Mouse (Mus musculus): Measurements from ENCODE around the gene Nrf1. TPM values are rescaled to one million over a fixed set of nuclear protein-coding genes. Genes with fewer than 3 reads are reported as not detected.

The Nrf1 gene
- polyA plus RNA-seq, 1 experiment from 2014 or later = 25.2 TPM

GRCm38 (mm10) chr6:30028358-30028757 is 19.4 kb upstream of the Nrf1 start:
- POLR2A ChIA-PET = no interaction called here
- DNase-seq (ENCODE audit: low read depth, low spot score) (no peak), ATAC-seq (no peak)
- CTCF ChIA-PET = interaction anchor here (0.8 to 1.4 kb wide), 2 partner anchors 9 to 31 kb away, joined by 3 read pairs; no protein-coding TSS in a partner anchor
- in situ Hi-C loops (cut with MboI; ENCODE audit: low pct_unique_long_range_greater_than_20kb) = no loop called here
- H3K27me3 ChIP-seq = no peaks in the 10 kb centered on the region
- TF ChIP-seq CTCF (IDR thresholded peaks at IDR 0.05) = no peak

GRCm38 (mm10) chr6:30035112-30035511 is 12.7 kb upstream of the Nrf1 start:
- in situ Hi-C loops (cut with MboI; ENCODE audit: low pct_unique_long_range_greater_than_20kb) = no loop called here
- DNase-seq (ENCODE audit: low read depth, low spot score) (no peak), ATAC-seq (no peak)
- ChIA-PET POLR2A (no interaction called here), CTCF (no interaction called here)
- no peak for TF ChIP-seq CTCF (IDR thresholded peaks at IDR 0.05)
- no peaks in the 10 kb centered on the region for H3K27me3 ChIP-seq

GRCm38 (mm10) chr6:30041498-30041897 is 6.3 kb upstream of the Nrf1 start:
- H3K27me3 ChIP-seq = no peaks in the 10 kb centered on the region
- in situ Hi-C loops (cut with MboI; ENCODE audit: low pct_unique_long_range_greater_than_20kb) = no loop called here
- TF ChIP-seq CTCF (IDR thresholded peaks at IDR 0.05) = no peak
- ChIA-PET POLR2A (interaction anchor here (0.5 kb wide), 1 partner anchor 10 kb away, joined by 3 read pairs; no protein-coding TSS in a partner anchor), CTCF (no interaction called here)
- DNase-seq (ENCODE audit: low read depth, low spot score) (no peak), ATAC-seq (no peak)

- in situ Hi-C loops (cut with MboI; ENCODE audit: low pct_unique_long_range_greater_than_20kb) = no loop called here
- CTCF ChIA-PET = no interaction called here
- POLR2A ChIA-PET = no interaction called here
- ATAC-seq (no peak), DNase-seq (ENCODE audit: low read depth, low spot score) (no peak)
- TF ChIP-seq CTCF (IDR thresholded peaks at IDR 0.05) = no peak
- no peaks in the 10 kb centered on the region for H3K27me3 ChIP-seq
These were observed 5.3 kb upstream of the Nrf1 start for GRCm38 (mm10) chr6:30042483-30042882.

- DNase-seq (ENCODE audit: low read depth, low spot score) (no peak), ATAC-seq (peak; percentile 40)
- TF ChIP-seq CTCF (IDR thresholded peaks at IDR 0.05) = no peak
- ChIA-PET CTCF (no interaction called here), POLR2A (interaction anchor here (0.5 to 1.1 kb wide), 3 partner anchors 14 to 250 kb away, joined by 3 to 5 read pairs (median 4); no protein-coding TSS in a partner anchor)
- in situ Hi-C loops (cut with MboI; ENCODE audit: low pct_unique_long_range_greater_than_20kb) = no loop called here
- no peaks in the 10 kb centered on the region for H3K27me3 ChIP-seq
These were observed 344 bp downstream of the Nrf1 start for GRCm38 (mm10) chr6:30048163-30048500.

GRCm38 (mm10) chr6:30048501-30049353 is 939 bp downstream of the Nrf1 start:
- no peaks in the 10 kb centered on the region for H3K27me3 ChIP-seq
- peak; percentile 55 for TF ChIP-seq CTCF (IDR thresholded peaks at IDR 0.05)
- ATAC-seq (peak; percentile 40), DNase-seq (ENCODE audit: low read depth, low spot score) (no peak)
- in situ Hi-C loops (cut with MboI; ENCODE audit: low pct_unique_long_range_greater_than_20kb) = no loop called here
- ChIA-PET POLR2A (interaction anchor here (1.1 kb wide), 1 partner anchor 14 kb away, joined by 5 read pairs; no protein-coding TSS in a partner anchor), CTCF (interaction anchor here (1.0 kb wide), 1 partner anchor 12 kb away, joined by 3 read pairs; no protein-coding TSS in a partner anchor)

GRCm38 (mm10) chr6:30053116-30053515 is 5.3 kb downstream of the Nrf1 start:
- H3K27me3 ChIP-seq = no peaks in the 10 kb centered on the region
- DNase-seq (ENCODE audit: low read depth, low spot score) (no peak), ATAC-seq (no peak)
- no peak for TF ChIP-seq CTCF (IDR thresholded peaks at IDR 0.05)
- in situ Hi-C loops (cut with MboI; ENCODE audit: low pct_unique_long_range_greater_than_20kb) = no loop called here
- POLR2A ChIA-PET = interaction anchor here (0.6 kb wide), 1 partner anchor 33 kb away, joined by 4 read pairs; no protein-coding TSS in a partner anchor
- CTCF ChIA-PET = interaction anchor here (1.4 kb wide), 1 partner anchor 19 kb away, joined by 3 read pairs; no protein-coding TSS in a partner anchor

- DNase-seq (ENCODE audit: low read depth, low spot score) = no peak
- ATAC-seq = no peak
- POLR2A ChIA-PET = interaction anchor here (1.1 kb wide), 1 partner anchor 15 kb away, joined by 5 read pairs; the partner anchor contains the start of gene Nrf1
- CTCF ChIA-PET = interaction anchor here (1.2 kb wide), 1 partner anchor 10 kb away, joined by 3 read pairs; no protein-coding TSS in a partner anchor
- no peaks in the 10 kb centered on the region for H3K27me3 ChIP-seq
- no peak for TF ChIP-seq CTCF (IDR thresholded peaks at IDR 0.05)
- in situ Hi-C loops (cut with MboI; ENCODE audit: low pct_unique_long_range_greater_than_20kb) = no loop called here
These were observed 14.8 kb downstream of the Nrf1 start for GRCm38 (mm10) chr6:30062544-30062943.

GRCm38 (mm10) chr6:30065369-30065768 is 17.6 kb downstream of the Nrf1 start:
- ATAC-seq (no peak), DNase-seq (ENCODE audit: low read depth, low spot score) (no peak)
- H3K27me3 ChIP-seq = no peaks in the 10 kb centered on the region
- TF ChIP-seq CTCF (IDR thresholded peaks at IDR 0.05) = no peak
- in situ Hi-C loops (cut with MboI; ENCODE audit: low pct_unique_long_range_greater_than_20kb) = no loop called here
- ChIA-PET CTCF (no interaction called here), POLR2A (no interaction called here)

- no peaks in the 10 kb centered on the region for H3K27me3 ChIP-seq
- TF ChIP-seq CTCF (IDR thresholded peaks at IDR 0.05) = no peak
- ATAC-seq = no peak
- ChIA-PET POLR2A (no interaction called here), CTCF (no interaction called here)
- in situ Hi-C loops (cut with MboI; ENCODE audit: low pct_unique_long_range_greater_than_20kb) = no loop called here
- DNase-seq (ENCODE audit: low read depth, low spot score) = no peak
These were observed 19.0 kb downstream of the Nrf1 start for GRCm38 (mm10) chr6:30066746-30067145.

GRCm38 (mm10) chr6:30072476-30072875 is 24.7 kb downstream of the Nrf1 start:
- no peaks in the 10 kb centered on the region for H3K27me3 ChIP-seq
- DNase-seq (ENCODE audit: low read depth, low spot score) (no peak), ATAC-seq (no peak)
- in situ Hi-C loops (cut with MboI; ENCODE audit: low pct_unique_long_range_greater_than_20kb) = no loop called here
- TF ChIP-seq CTCF (IDR thresholded peaks at IDR 0.05) = no peak
- ChIA-PET POLR2A (interaction anchor here (0.6 kb wide), 1 partner anchor 32 kb away, joined by 3 read pairs; no protein-coding TSS in a partner anchor), CTCF (interaction anchor here (0.8 to 2.1 kb wide), 5 partner anchors 12 to 244 kb away, joined by 3 to 7 read pairs (median 3); no protein-coding TSS in a partner anchor)
